Comparison of ENCODE assay signal across 22 mouse cellular contexts in genomic region chr15:60617371-60617770, GRCm38 (mm10).
"Had no signal": no experiment of that assay in that cellular context is flagged by ENCODE, and none has a peak within 500 bp of the region (broad histone marks: within the 10 kb centered on the region; RNA-seq: fewer than 3 reads in every experiment).

No protein-coding gene starts in this region.

- H3K4me3 ChIP-seq: forebrain, embryonic 15.5 days; heart, adult 2 months; heart, embryonic 13.5 days; heart, embryonic 15.5 days; hindbrain, embryonic 13.5 days; hindbrain, embryonic 15.5 days; layer of hippocampus, adult 2 months; left cerebral cortex, adult 2 months; limb, embryonic 10.5 days; limb, embryonic 12.5 days had no signal

- H3K9me3 ChIP-seq: forebrain, embryonic 15.5 days; heart, embryonic 13.5 days; heart, embryonic 15.5 days; hindbrain, embryonic 13.5 days; hindbrain, embryonic 15.5 days; limb, embryonic 10.5 days; limb, embryonic 12.5 days had no signal

- H3K4me2 ChIP-seq: forebrain, embryonic 15.5 days; heart, embryonic 11.5 days; heart, embryonic 13.5 days; heart, embryonic 15.5 days; hindbrain, embryonic 13.5 days; hindbrain, embryonic 15.5 days; limb, embryonic 12.5 days had no signal

- H3K36me3 ChIP-seq: forebrain, embryonic 15.5 days; heart, embryonic 13.5 days; heart, embryonic 15.5 days; hindbrain, embryonic 13.5 days; hindbrain, embryonic 15.5 days; limb, embryonic 10.5 days; limb, embryonic 12.5 days had no signal

- H3K4me1 ChIP-seq: forebrain, embryonic 15.5 days; heart, embryonic 13.5 days; heart, embryonic 15.5 days; hindbrain, embryonic 13.5 days; hindbrain, embryonic 15.5 days; limb, embryonic 10.5 days; limb, embryonic 12.5 days had no signal

- H3K27ac ChIP-seq: forebrain, embryonic 15.5 days; heart, adult 2 months; heart, embryonic 13.5 days; heart, embryonic 15.5 days; hindbrain, embryonic 13.5 days; hindbrain, embryonic 15.5 days; hindbrain, postnatal 0 days; layer of hippocampus, adult 2 months; left cerebral cortex, adult 2 months; limb, embryonic 10.5 days; limb, embryonic 12.5 days had no signal

- DNase-seq: forebrain, postnatal 0 days; gastrocnemius, postnatal 14 days; gastrocnemius, postnatal 36 days; heart, adult 2 months; heart, postnatal 14 days; heart, postnatal 36 days; kidney, adult 18-20 months; kidney, adult 8-10 months; kidney, postnatal 10 days; kidney, postnatal 25 days; kidney, postnatal 4 days had no signal

- H3K9ac ChIP-seq: forebrain, embryonic 15.5 days; forebrain, postnatal 0 days; heart, embryonic 13.5 days; heart, embryonic 15.5 days; hindbrain, embryonic 13.5 days; hindbrain, embryonic 15.5 days; limb, embryonic 12.5 days had no signal

- H3K27me3 ChIP-seq: forebrain, embryonic 15.5 days; heart, embryonic 13.5 days; heart, embryonic 15.5 days; hindbrain, embryonic 13.5 days; hindbrain, embryonic 15.5 days; limb, embryonic 12.5 days had no signal

- ATAC-seq: forebrain, embryonic 15.5 days; forebrain, postnatal 0 days; hindbrain, postnatal 0 days had no signal
